Mouse (Mus musculus): ENCODE data around the gene Nfix. TPM values are rescaled to one million over a fixed set of nuclear protein-coding genes. Genes with fewer than 3 reads are reported as not detected.

The Nfix gene
- polyA plus RNA-seq, 1 experiment, result 18.2 TPM

- Histone ChIP-seq H3K27me3 (ENCODE audit: control insufficient read depth, insufficient read depth, low read length) (no peaks in the 10 kb centered on the region), H3K4me1 (replicated peaks; ENCODE audit: control insufficient read depth, insufficient read depth, low read length) (peaks cover 29% of the 10 kb centered on the region), H3K4me3 (ENCODE audit: control insufficient read depth, insufficient read depth, low read length) (no peak overlapping the region), H3K36me3 (ENCODE audit: control insufficient read depth, insufficient read depth, low read length) (no peaks in the 10 kb centered on the region), H3K27ac (ENCODE audit: control insufficient read depth, insufficient read depth, low read length) (no peak overlapping the region)
- no peak for TF ChIP-seq POLR2A (IDR thresholded peaks at IDR 0.05; ENCODE audit: control insufficient read depth, extremely low read depth, insufficient read depth, low read length, poor library complexity)
- TF ChIP-seq CTCF (IDR thresholded peaks at IDR 0.05; ENCODE audit: borderline replicate concordance, control insufficient read depth, extremely low read depth, insufficient read depth, low read length, poor library complexity), result no peak
- 86% methylated on average over 4 of the region's 4 CpGs for WGBS
- DNase-seq, result no peak
These were observed 142.5 kb downstream of the Nfix start for GRCm38 (mm10) chr8:84657680-84658079.

- peaks cover 29% of the 10 kb centered on the region for H3K4me1 ChIP-seq (replicated peaks; ENCODE audit: control insufficient read depth, insufficient read depth, low read length)
- peak overlapping the region; percentile 21; the same call in 1 of the 2 replicates for H3K27ac ChIP-seq (ENCODE audit: control insufficient read depth, insufficient read depth, low read length)
- DNase-seq, result no peak
- H3K4me3 ChIP-seq (ENCODE audit: control insufficient read depth, insufficient read depth, low read length), result no peak overlapping the region
- TF ChIP-seq CTCF (IDR thresholded peaks at IDR 0.05; ENCODE audit: borderline replicate concordance, control insufficient read depth, extremely low read depth, insufficient read depth, low read length, poor library complexity) (no peak), POLR2A (IDR thresholded peaks at IDR 0.05; ENCODE audit: control insufficient read depth, extremely low read depth, insufficient read depth, low read length, poor library complexity) (no peak)
- H3K27me3 ChIP-seq (ENCODE audit: control insufficient read depth, insufficient read depth, low read length), result no peaks in the 10 kb centered on the region
- H3K36me3 ChIP-seq (ENCODE audit: control insufficient read depth, insufficient read depth, low read length), result no peaks in the 10 kb centered on the region
These were observed 142.9 kb downstream of the Nfix start for GRCm38 (mm10) chr8:84657203-84657602.

- H3K4me1 ChIP-seq (replicated peaks; ENCODE audit: control insufficient read depth, insufficient read depth, low read length), result peaks cover 28% of the 10 kb centered on the region
- under 1% methylated on average over 23 of the region's 23 CpGs for WGBS
- DNase-seq, result peak; percentile 76
- H3K4me3 ChIP-seq (ENCODE audit: control insufficient read depth, insufficient read depth, low read length), result peak overlapping the region; percentile 57
- no peaks in the 10 kb centered on the region for H3K27me3 ChIP-seq (ENCODE audit: control insufficient read depth, insufficient read depth, low read length)
- no peaks in the 10 kb centered on the region for H3K36me3 ChIP-seq (ENCODE audit: control insufficient read depth, insufficient read depth, low read length)
- peak overlapping the region; percentile 36; the same call in 1 of the 2 replicates for H3K27ac ChIP-seq (ENCODE audit: control insufficient read depth, insufficient read depth, low read length)
- TF ChIP-seq CTCF (IDR thresholded peaks at IDR 0.05; ENCODE audit: borderline replicate concordance, control insufficient read depth, extremely low read depth, insufficient read depth, low read length, poor library complexity), result peak; percentile 32; the same call in 1 of the 2 replicates
- TF ChIP-seq POLR2A (IDR thresholded peaks at IDR 0.05; ENCODE audit: control insufficient read depth, extremely low read depth, insufficient read depth, low read length, poor library complexity), result peak; percentile 53; the same call in 1 of the 2 replicates
These were observed 143.5 kb downstream of the Nfix start for GRCm38 (mm10) chr8:84656641-84657126.

- WGBS, result 4% methylated on average over 10 of the region's 10 CpGs
- no peaks in the 10 kb centered on the region for H3K36me3 ChIP-seq (ENCODE audit: control insufficient read depth, insufficient read depth, low read length)
- DNase-seq, result peak; percentile 21
- H3K4me3 ChIP-seq (ENCODE audit: control insufficient read depth, insufficient read depth, low read length), result peak overlapping the region; percentile 57
- peaks cover 24% of the 10 kb centered on the region for H3K4me1 ChIP-seq (replicated peaks; ENCODE audit: control insufficient read depth, insufficient read depth, low read length)
- TF ChIP-seq POLR2A (IDR thresholded peaks at IDR 0.05; ENCODE audit: control insufficient read depth, extremely low read depth, insufficient read depth, low read length, poor library complexity), result no peak
- peak; percentile 19; the same call in 1 of the 2 replicates for TF ChIP-seq CTCF (IDR thresholded peaks at IDR 0.05; ENCODE audit: borderline replicate concordance, control insufficient read depth, extremely low read depth, insufficient read depth, low read length, poor library complexity)
- H3K27ac ChIP-seq (ENCODE audit: control insufficient read depth, insufficient read depth, low read length), result 0 out of 2 replicates have a peak overlapping the region, but pooled peaks have one; percentile 2
- H3K27me3 ChIP-seq (ENCODE audit: control insufficient read depth, insufficient read depth, low read length), result no peaks in the 10 kb centered on the region
These were observed 144.0 kb downstream of the Nfix start for GRCm38 (mm10) chr8:84656191-84656525.

- Histone ChIP-seq H3K27me3 (ENCODE audit: control insufficient read depth, insufficient read depth, low read length) (no peaks in the 10 kb centered on the region), H3K4me1 (replicated peaks; ENCODE audit: control insufficient read depth, insufficient read depth, low read length) (peaks cover 24% of the 10 kb centered on the region), H3K36me3 (ENCODE audit: control insufficient read depth, insufficient read depth, low read length) (no peaks in the 10 kb centered on the region), H3K27ac (ENCODE audit: control insufficient read depth, insufficient read depth, low read length) (0 out of 2 replicates have a peak overlapping the region, but pooled peaks have one; percentile 2), H3K4me3 (ENCODE audit: control insufficient read depth, insufficient read depth, low read length) (peak overlapping the region; percentile 57)
- TF ChIP-seq CTCF (IDR thresholded peaks at IDR 0.05; ENCODE audit: borderline replicate concordance, control insufficient read depth, extremely low read depth, insufficient read depth, low read length, poor library complexity) (no peak), POLR2A (IDR thresholded peaks at IDR 0.05; ENCODE audit: control insufficient read depth, extremely low read depth, insufficient read depth, low read length, poor library complexity) (no peak)
- 19% methylated on average over 15 of the region's 15 CpGs for WGBS
- no peak for DNase-seq
These were observed 144.6 kb downstream of the Nfix start for GRCm38 (mm10) chr8:84655336-84656190.

GRCm38 (mm10) chr8:84654597-84654996 is 145.5 kb downstream of the Nfix start:
- no peak for TF ChIP-seq CTCF (IDR thresholded peaks at IDR 0.05; ENCODE audit: borderline replicate concordance, control insufficient read depth, extremely low read depth, insufficient read depth, low read length, poor library complexity)
- TF ChIP-seq POLR2A (IDR thresholded peaks at IDR 0.05; ENCODE audit: control insufficient read depth, extremely low read depth, insufficient read depth, low read length, poor library complexity), result no peak
- Histone ChIP-seq H3K27me3 (ENCODE audit: control insufficient read depth, insufficient read depth, low read length) (no peaks in the 10 kb centered on the region), H3K4me3 (ENCODE audit: control insufficient read depth, insufficient read depth, low read length) (no peak overlapping the region), H3K4me1 (replicated peaks; ENCODE audit: control insufficient read depth, insufficient read depth, low read length) (peaks cover 16% of the 10 kb centered on the region), H3K36me3 (ENCODE audit: control insufficient read depth, insufficient read depth, low read length) (no peaks in the 10 kb centered on the region), H3K27ac (ENCODE audit: control insufficient read depth, insufficient read depth, low read length) (no peak overlapping the region)
- WGBS, result 68% methylated on average over 4 of the region's 4 CpGs
- DNase-seq, result no peak

Data from thymus, adult 2 months (tissue).